In the genomic region with DNA sequence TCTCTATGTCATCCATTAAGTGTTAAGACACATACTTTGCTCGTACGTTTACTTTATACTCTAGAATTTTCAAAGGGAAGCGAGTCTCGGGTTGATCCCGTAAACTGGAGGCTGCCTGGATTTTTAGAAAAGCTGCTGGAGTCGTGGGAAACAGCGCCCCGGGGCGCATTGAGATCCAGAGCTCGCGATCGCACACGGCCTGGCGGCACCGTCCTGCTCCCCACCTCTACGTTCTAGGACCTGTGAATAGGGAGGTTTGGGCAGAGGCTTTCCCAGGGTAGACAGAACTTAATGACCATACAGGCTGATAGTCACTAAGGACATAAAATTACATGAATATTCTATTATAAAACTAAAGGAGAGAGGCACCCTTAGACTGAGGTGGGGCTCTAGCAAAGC, we compare ENCODE assay signal across 8 mouse cellular contexts. TPM values are rescaled to one million over a fixed set of nuclear protein-coding genes. Genes with fewer than 3 reads are reported as not detected.
DNase-seq lines count a peak whose midpoint lies in the region; ATAC-seq and TF ChIP-seq lines count a peak whose summit lies in the region.

No protein-coding gene starts in this region.

- H3K27ac ChIP-seq in cerebellum, adult 2 months (ENCODE audit: insufficient read depth, low read length): peak overlapping the region; percentile 98
- peak overlapping the region; percentile 100 for H3K27ac ChIP-seq in testis, adult 2 months (ENCODE audit: control insufficient read depth, insufficient read depth, low read depth, low read length)
- H3K27ac ChIP-seq in liver, embryonic 12.5 days: peak overlapping the region; percentile 99

- peak overlapping the region; percentile 93 for H3K4me2 ChIP-seq in liver, embryonic 12.5 days

- no peak for TF ChIP-seq POLR2A in cerebellum, adult 2 months (IDR thresholded peaks at IDR 0.05; ENCODE audit: borderline replicate concordance, insufficient read depth, low read length)
- no peak for TF ChIP-seq POLR2A in testis, adult 2 months (IDR thresholded peaks at IDR 0.05; ENCODE audit: control insufficient read depth, low read depth, low read length)

- H3K36me3 ChIP-seq in testis, adult 2 months (ENCODE audit: control insufficient read depth, insufficient read depth, low read length): peaks cover 4% of the 10 kb centered on the region
- H3K36me3 ChIP-seq in liver, embryonic 12.5 days: peaks cover 19% of the 10 kb centered on the region

- WGBS in cerebellum, adult 2 months: under 1% methylated on average over 16 of the region's 16 CpGs
- WGBS in liver, embryonic 12.5 days (ENCODE audit: insufficient replicate concordance): 2% methylated on average over 16 of the region's 16 CpGs

- H3K4me1 ChIP-seq in cerebellum, adult 2 months (ENCODE audit: control insufficient read depth, insufficient read depth, low read length): peaks cover 8% of the 10 kb centered on the region
- peaks cover 23% of the 10 kb centered on the region for H3K4me1 ChIP-seq in testis, adult 2 months (ENCODE audit: control insufficient read depth, insufficient read depth, low read length)
- H3K4me1 ChIP-seq in liver, embryonic 12.5 days: peaks cover 58% of the 10 kb centered on the region

- no peaks in the 10 kb centered on the region for H3K9me3 ChIP-seq in liver, embryonic 12.5 days (replicated peaks)

- 0 out of 2 replicates have a peak, but pooled peaks have one; percentile 17 for ATAC-seq in liver, embryonic 12.5 days

- TF ChIP-seq CTCF in cerebellum, adult 2 months (IDR thresholded peaks at IDR 0.05; ENCODE audit: borderline replicate concordance, insufficient read depth, low read depth, low read length): no peak
- no peak for TF ChIP-seq CTCF in testis, adult 2 months (IDR thresholded peaks at IDR 0.05; ENCODE audit: control insufficient read depth, insufficient read depth, insufficient replicate concordance, low read depth, low read length)

- peak overlapping the region; percentile 49 for H3K4me3 ChIP-seq in cerebellum, adult 2 months (replicated peaks; ENCODE audit: insufficient read depth, low read depth, low read length)
- peak overlapping the region; percentile 100 for H3K4me3 ChIP-seq in testis, adult 2 months (ENCODE audit: control insufficient read depth, low read depth, low read length)
- H3K4me3 ChIP-seq in liver, embryonic 12.5 days: peak overlapping the region; percentile 91

- no peaks in the 10 kb centered on the region for H3K27me3 ChIP-seq in cerebellum, adult 2 months (ENCODE audit: control insufficient read depth, insufficient read depth, low read length)
- no peaks in the 10 kb centered on the region for H3K27me3 ChIP-seq in testis, adult 2 months (ENCODE audit: control insufficient read depth, insufficient read depth, low read length)
- H3K27me3 ChIP-seq in liver, embryonic 12.5 days (replicated peaks): no peaks in the 10 kb centered on the region

- DNase-seq in cerebellum, adult 2 months: peak in 1 of 2 experiments; percentile 64
- DNase-seq in cerebellum, postnatal 14 days: no peak
- DNase-seq in testis, postnatal 14 days (ENCODE audit: low spot score): no peak
- no peak for DNase-seq in retina, postnatal 1 day
- DNase-seq in thymus, postnatal 25 days: no peak
- no peak for DNase-seq in right cerebral cortex, postnatal 25 days

- H3K9ac ChIP-seq in liver, embryonic 12.5 days: peak overlapping the region; percentile 99

RNA-seq across cellular contexts. Expression of a gene that starts 32.7 kb away (rescaled TPM):
- 158 and 170 TPM in 2 replicates for polyA plus RNA-seq in cerebellum, adult 2 months (2012; rRNA removed)
- polyA plus RNA-seq in testis, adult 2 months (2012; rRNA removed): 43.1 and 46.7 TPM in 2 replicates
- polyA plus RNA-seq in liver, embryonic 12.5 days (2016; fragmentation: Nextera tagmentation; extraction: Ambion mirVana): 38.3 and 39.7 TPM in 2 replicates

Comparison
In these comparisons a context has a peak if more than half of its experiments do, and no peak if none do; other contexts are left out.
1. H3K4me3 ChIP-seq: peak in every context shown above with its lines; median percentile 100 in testis, adult 2 months; 91 in liver, embryonic 12.5 days; 49 in cerebellum, adult 2 months.